Mouse (Mus musculus) regulatory T cell (primary cell): ENCODE data around the gene Treml4.
"Not testable (repeated sequence)": the region's sequence is repeated elsewhere in the genome, so short reads cannot be mapped to it uniquely, and the experiment has no call there.

ENCODE experiments used
- in situ Hi-C: fragments of 300-600 bp; cut with MboI, MseI; formaldehyde crosslinking; loops from one replicate; pipeline ENCODE4 v1.15.1; 2025; ENCODE audit warnings: high pct_unique_total_duplicates

Gene Treml4

GRCm38 (mm10) chr17:48274098-48274497 lies 10.0 kb downstream of the Treml4 start:
- in situ Hi-C loops, result loop anchor here (5.0 to 10.0 kb wide), 3 partner anchors 63 to 1191 kb away; no protein-coding TSS in a partner anchor

- in situ Hi-C loops, result loop anchor here (5.0 to 10.0 kb wide), 3 partner anchors 62 to 1190 kb away; no protein-coding TSS in a partner anchor
Measured at GRCm38 (mm10) chr17:48274885-48275284, 10.8 kb downstream of the Treml4 start.

DNA sequence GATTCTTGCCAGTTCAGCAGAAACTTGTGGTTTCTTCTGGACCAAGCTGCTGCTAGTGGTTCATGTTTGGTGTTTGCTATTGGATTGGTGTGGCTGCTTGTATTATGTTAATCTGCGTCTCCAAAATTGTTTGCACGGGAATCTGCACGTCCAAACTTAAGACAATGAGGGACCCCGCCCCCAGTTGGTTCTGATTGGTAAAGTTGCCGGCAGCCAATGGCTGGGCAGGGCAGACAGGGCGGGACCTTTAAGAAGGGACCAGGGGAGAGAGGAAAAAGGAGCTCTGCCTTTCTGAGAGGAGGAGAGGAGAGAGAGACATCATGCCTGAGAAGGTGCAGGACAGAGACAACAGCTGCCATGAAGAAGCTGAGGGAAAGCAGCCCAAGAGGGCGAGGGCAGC lies 11.6 kb downstream of the Treml4 start:
- in situ Hi-C loops, result loop anchor here (10.0 kb wide), 2 partner anchors 339 to 1189 kb away; no protein-coding TSS in a partner anchor

- in situ Hi-C loops, result loop anchor here (10.0 kb wide), 2 partner anchors 336 to 1186 kb away; no protein-coding TSS in a partner anchor
Measured at GRCm38 (mm10) chr17:48278381-48278780, 14.3 kb downstream of the Treml4 start.

GRCm38 (mm10) chr17:48279002-48279401 lies 14.9 kb downstream of the Treml4 start:
- in situ Hi-C loops, result loop anchor here (10.0 kb wide), 2 partner anchors 336 to 1186 kb away; no protein-coding TSS in a partner anchor

DNA sequence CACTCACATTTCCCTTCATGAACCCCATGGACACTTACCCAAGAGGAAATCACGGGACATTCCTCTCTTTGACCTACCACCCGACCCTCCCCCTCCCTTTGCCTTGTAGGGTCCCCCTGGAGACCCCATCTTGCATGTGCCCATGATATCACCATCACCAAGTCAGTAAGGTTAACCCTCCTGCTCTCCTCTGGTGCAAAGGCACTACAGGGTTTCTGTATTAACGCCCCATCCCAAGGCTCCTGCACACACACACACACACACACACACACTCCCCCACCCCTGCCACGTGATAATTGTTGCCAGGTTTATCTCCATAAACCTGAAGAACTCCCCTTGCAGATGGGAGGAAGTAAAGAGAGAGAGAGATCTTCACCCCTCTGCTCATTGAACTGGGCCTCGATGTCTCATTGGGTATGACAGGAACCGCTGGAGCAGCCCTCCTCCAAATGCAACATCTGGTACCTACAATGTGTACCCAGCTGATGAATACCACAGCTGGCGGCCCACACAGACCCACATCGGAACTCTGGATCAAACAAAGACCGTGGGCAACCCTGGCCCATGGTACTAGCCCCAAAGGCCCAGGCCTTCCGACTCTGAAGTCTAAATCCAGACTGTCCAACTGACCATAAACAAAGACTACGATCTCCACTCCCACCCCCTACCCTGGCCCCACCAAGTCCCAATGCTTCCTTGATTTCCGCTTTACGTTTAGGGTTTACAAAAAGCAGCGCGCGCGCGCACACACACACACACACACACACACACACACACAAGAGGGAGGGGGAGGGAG lies 17.0 kb downstream of the Treml4 start:
- in situ Hi-C loops, result no loop called here

GRCm38 (mm10) chr17:48281739-48282085 lies 17.6 kb downstream of the Treml4 start:
- in situ Hi-C loops, result no loop called here

DNA sequence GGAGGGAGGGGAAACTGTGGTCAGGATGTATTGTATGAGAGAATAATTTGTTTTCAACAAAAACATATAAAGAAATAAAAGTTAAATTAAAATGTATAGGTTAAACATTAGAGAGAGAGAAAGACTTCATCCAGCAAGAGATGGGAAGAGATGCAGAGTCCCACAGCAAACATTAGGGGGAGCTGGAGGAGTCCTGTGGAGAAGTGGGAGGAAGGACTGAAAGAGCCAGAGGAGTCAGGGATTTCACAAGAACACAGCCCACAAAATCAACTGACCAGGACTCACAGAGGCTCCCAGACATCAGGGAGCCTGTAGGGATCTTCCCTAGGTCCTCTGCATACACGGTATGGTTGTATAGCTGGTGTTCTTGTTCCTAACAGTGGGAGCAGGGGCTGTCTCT lies 22.7 kb downstream of the Treml4 start:
- in situ Hi-C loops, result no loop called here

- in situ Hi-C loops, result no loop called here
Measured at GRCm38 (mm10) chr17:48287276-48287675, 23.2 kb downstream of the Treml4 start.

DNA sequence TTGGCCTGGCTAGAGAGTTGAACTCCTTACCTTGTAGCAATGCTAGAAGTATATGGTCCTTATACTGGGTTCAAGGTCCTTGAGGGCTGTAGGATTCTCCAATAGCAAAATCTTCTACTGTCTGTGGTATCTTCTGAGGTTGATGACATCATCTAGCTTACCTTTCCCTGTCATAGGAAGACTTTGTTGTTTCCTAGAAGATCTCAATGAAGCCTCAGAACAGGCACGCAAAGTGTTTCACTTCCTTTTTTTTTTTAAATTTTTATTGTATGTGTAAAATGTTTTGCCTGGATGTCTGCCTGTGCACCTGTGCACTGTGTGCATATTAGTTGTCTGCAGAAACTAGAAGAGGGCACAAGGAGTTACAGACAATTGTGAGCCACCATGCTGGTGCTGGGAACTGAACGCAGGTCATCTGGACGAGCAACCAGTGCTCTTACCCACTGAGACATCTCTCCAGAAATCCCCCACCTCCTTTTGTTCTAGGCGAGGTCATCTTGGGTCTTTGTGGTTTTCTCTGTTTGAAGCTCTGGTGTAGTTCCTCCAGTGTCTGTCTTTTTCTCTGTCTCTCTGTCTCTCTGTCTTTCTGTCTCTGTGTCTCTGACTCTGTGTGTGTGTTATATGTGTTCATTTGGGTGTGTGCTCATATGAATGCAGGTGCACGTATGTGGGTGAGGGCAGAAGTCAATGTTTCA lies 29.6 kb downstream of the Treml4 start:
- in situ Hi-C loops, result loop anchor here (10.0 kb wide), 1 partner anchor 699 kb away; no protein-coding TSS in a partner anchor

DNA sequence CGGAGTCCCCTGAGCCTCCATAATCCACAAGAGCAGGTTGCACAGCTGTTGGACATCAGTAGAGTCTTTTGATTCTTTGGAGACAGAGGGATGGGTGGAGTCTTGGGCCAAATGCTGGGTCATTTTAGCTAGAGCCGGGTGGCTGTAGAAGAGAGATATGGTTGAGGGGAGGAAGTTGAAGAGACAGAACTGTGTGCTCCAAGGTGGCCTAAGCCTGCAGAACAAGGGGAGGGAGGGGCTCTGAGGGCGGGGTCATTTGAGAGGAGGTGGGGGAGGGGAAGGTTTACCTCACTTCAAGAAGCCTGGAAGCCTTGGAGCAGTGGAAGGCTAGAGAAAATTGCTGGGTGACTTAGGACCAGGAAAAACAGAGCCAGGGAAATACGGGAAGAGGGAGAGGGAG lies 35.1 kb downstream of the Treml4 start, which contains the start of gene Treml2:
Gene Treml2, plus strand, starts transcription at position 296 of the 400 bp plus-strand sequence.
- in situ Hi-C loops, result loop anchor here (10.0 kb wide), 1 partner anchor 704 kb away; no protein-coding TSS in a partner anchor

DNA sequence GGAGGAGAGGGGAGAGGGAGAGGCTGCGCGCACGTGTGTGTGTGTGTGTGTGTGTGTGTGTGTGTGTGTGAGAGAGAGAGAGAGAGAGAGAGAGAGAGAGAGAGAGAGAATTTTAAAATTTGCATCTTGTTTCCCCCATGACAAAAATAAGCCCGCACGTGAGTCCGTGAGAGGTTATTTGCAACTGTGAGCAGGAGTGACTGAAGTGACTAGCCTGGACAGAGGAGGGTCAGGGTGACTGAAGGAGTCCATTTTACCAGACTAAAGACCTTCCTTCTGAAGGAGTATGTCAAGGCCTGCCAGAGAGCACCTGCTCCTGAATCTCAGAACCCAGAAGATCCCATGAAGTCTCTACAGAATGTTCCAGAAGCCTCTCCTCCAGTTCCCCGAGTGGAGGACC lies 35.7 kb downstream of the Treml4 start:
- in situ Hi-C loops, result loop anchor here (10.0 kb wide), 1 partner anchor 705 kb away; no protein-coding TSS in a partner anchor

- in situ Hi-C loops, result no loop called here
Measured at GRCm38 (mm10) chr17:48300199-48300598, 36.1 kb downstream of the Treml4 start.

DNA sequence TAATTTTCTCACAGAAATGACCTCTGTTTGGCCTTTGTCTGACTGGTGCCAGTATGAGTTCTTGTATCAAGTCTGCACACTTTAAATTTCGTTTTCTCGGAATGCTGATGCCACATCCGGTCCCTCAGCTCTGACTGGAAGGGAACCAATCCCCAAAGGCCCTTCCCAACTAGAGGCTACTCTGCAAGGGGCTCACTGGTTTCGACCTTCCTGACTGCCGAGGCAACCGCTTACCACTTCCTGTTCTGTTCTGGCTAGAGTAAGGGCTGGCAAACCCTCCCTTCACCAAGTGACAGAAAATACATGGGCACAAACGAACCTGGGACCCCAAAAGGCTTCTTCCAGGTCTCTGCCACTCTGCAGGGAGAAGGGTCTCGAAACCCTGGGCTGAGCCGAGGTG lies 36.8 kb downstream of the Treml4 start:
- in situ Hi-C loops, result no loop called here

- in situ Hi-C loops, result no loop called here
Measured at GRCm38 (mm10) chr17:48301792-48302191, 37.7 kb downstream of the Treml4 start.

DNA sequence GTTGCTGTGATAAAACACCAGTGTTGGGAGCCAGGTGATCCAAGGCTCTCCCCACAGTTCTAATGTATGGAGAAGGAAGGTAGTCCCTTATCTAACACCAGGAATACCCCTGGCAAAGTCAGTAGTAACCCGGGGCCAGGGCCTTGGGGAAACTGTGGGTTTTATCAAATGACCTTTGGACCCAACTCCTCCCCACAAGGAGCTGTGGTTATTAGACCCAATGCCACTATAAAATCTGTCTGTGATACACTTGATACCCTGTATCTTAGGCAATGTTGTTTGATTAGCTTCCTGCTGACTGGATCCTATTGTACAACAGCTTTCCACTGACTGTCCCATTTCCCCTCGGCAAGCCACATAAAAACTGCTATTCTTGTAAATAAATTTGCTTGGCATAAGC lies 48.0 kb downstream of the Treml4 start:
- in situ Hi-C loops, result no loop called here

DNA sequence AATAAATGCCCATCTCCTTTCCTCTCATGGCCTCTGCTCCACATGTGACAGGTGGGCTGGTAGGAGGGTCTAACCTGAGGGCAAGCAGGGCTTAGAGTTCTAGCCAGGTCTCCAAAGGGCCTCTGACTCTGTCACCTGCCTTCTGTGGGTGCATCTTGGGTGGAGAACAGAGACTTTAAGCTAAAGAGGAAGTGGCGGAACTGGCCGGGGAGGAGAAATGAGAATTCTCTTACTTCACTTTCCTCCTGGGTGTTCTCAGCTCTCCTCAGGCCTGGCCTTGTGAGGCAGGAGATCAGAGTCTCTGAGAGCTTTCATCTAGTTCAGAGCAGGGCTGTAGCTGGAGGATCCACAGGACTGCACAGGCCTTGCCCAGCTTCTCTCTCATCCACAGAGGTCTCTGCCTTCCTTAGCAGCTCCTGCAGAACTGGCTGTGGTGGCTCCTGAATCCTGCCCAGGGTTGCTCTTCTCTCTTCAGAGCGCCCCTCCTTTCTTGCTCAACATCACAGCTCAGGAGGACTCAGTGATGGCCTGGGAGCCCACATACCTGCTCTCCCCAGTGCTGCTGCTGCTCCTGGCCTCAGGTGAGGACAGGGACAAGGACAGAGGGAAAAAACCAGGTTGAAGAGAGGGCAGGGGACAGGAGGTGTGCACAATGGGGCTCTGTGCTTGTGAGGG lies 51.9 kb downstream of the Treml4 start, which contains the start of gene B430306N03Rik:
Gene B430306N03Rik, plus strand, starts transcription at position 237 of the 675 bp plus-strand sequence.
- in situ Hi-C loops, result not testable (repeated sequence)

DNA sequence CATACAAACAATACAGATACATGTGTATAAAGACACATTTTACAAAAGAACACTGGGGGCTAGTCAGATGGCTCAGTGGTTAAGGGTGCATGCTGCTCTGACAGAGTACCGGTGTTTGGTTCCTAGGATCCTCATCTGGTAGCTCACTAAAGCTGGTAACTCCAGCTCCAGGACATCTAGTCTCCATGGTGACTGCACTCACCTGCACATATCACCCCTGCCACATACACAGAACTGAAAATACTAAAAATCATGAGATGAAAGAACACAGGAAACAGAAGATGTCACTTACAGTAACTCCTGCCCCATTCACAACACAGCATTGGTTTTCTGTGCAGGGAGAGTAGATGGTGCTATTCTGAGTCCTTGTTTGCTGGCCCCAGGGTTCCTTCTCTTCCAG lies 54.6 kb downstream of the Treml4 start:
- in situ Hi-C loops, result no loop called here

DNA sequence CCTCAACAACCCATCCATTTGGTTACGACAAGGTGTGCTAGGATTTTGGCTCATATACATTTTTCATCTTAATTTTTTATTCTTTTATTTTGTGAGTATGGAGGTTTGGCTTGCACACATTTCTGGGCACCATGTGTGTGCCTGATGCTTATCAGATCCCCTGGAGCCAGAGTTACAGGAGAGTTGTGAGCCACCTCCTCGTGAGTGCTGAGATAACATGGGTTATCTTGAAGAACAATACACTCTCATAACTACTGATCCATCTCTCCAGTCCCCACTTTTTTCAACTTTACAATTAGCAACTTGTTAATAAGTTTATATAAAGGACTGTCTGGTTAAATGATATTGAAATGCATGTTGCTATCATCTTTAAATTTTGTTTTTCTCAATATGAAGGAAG lies 57.2 kb downstream of the Treml4 start:
- in situ Hi-C loops, result no loop called here

GRCm38 (mm10) chr17:48323236-48323635 lies 59.1 kb downstream of the Treml4 start:
- in situ Hi-C loops, result no loop called here

- in situ Hi-C loops, result no loop called here
Measured at GRCm38 (mm10) chr17:48324258-48324657, 60.2 kb downstream of the Treml4 start.
